Mouse (Mus musculus): ENCODE results near the gene Fam171a1. TPM values are rescaled to one million over a fixed set of nuclear protein-coding genes. Genes with fewer than 3 reads are reported as not detected.

Fam171a1 gene
- polyA plus RNA-seq, 1 experiment: 33.3 TPM

DNA sequence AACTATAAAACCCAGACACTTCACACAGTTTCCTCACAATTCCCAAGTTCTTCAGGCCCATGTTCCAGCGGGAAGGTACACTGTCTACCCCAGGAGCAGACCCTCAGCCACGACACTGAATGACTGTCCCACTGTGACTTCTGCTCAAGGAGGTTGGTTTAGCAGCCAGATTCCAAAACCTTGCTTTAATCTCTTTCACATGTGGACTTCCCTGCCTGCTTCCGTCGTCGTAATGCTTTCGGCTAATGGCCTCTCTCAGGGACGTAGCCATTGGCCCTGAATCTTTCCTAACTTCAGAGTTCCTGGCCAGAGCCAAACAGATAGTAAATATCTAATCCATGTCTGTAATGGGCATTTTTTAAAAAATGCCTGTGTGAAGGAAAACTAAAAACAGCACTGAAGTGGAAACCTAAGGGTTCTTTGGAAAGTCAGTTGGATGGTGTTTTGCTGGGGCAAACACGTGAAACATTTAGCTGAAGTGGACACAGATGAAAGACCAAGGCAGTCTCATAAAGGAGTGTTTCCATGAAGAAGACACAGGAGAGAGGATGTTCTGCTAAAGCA is 51.1 kb downstream of the Fam171a1 start:
- TF ChIP-seq MYOD1 (IDR thresholded peaks at IDR 0.05; ENCODE audit: control insufficient read depth, insufficient read length, low read depth): no peak
- TF ChIP-seq USF1 (IDR thresholded peaks at IDR 0.05; ENCODE audit: low read depth): no peak
- no peak for TF ChIP-seq MAX (IDR thresholded peaks at IDR 0.05)
- no peak for TF ChIP-seq FOSL1 (IDR thresholded peaks at IDR 0.05; ENCODE audit: insufficient read depth, low read length, poor library complexity, severe bottlenecking)
- TF ChIP-seq CTCF (IDR thresholded peaks at IDR 0.05; ENCODE audit: control insufficient read depth, insufficient read depth, insufficient read length): no peak
- Histone ChIP-seq H3K4me3 (ENCODE audit: insufficient read depth, poor library complexity, severe bottlenecking) (no peak overlapping the region), H3K27me3 (ENCODE audit: control insufficient read depth, insufficient read depth, insufficient read length) (no peaks in the 10 kb centered on the region), H3K79me2 (ENCODE audit: control insufficient read depth, insufficient read depth) (peaks cover 77% of the 10 kb centered on the region), H3K36me3 (ENCODE audit: control insufficient read depth, insufficient read depth) (no peaks in the 10 kb centered on the region), H3ac (ENCODE audit: control insufficient read depth, insufficient read length, low read depth) (no peak overlapping the region), H3K79me3 (ENCODE audit: low read depth) (peaks cover 21% of the 10 kb centered on the region)

DNA sequence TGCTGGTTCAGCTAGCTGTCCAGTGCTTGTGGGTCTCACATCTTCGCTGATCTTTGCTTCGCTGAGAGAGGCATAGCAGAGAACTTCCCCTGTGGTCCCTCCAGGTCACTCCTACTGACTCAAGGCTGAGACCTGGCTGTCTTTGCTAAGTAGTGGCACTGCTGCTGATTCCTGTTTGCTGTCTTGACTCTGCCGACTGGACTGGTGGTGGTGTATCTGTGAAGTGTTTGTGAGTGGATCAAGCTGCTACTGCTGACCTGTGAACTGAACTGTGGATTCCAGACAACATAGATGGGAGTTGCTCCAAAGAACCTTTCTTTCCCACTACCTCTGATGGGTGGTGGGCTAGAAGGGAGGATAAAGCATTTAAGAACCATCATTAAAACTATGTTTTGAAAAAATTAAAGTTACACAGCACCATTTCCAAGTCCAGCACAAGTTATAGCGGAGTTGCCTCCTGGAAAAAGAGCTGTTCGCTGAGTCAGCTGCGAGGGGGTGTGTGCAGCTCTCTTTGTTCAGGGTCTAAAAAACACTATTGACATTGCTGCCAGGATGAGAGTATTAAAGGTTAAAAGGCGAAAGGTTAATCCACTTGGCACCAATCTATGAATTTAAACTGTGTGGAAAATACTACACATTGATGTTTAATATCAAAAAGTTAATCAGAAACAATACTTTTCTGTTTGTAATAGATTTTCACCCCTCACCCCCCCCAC is 52.0 kb downstream of the Fam171a1 start:
- Histone ChIP-seq H3ac (ENCODE audit: control insufficient read depth, insufficient read length, low read depth) (no peak overlapping the region), H3K79me3 (ENCODE audit: low read depth) (peaks cover 21% of the 10 kb centered on the region), H3K36me3 (ENCODE audit: control insufficient read depth, insufficient read depth) (no peaks in the 10 kb centered on the region), H3K79me2 (ENCODE audit: control insufficient read depth, insufficient read depth) (peaks cover 76% of the 10 kb centered on the region), H3K27me3 (ENCODE audit: control insufficient read depth, insufficient read depth, insufficient read length) (no peaks in the 10 kb centered on the region), H3K4me3 (ENCODE audit: insufficient read depth, poor library complexity, severe bottlenecking) (no peak overlapping the region)
- TF ChIP-seq CTCF (IDR thresholded peaks at IDR 0.05; ENCODE audit: control insufficient read depth, insufficient read depth, insufficient read length) (no peak), FOSL1 (IDR thresholded peaks at IDR 0.05; ENCODE audit: insufficient read depth, low read length, poor library complexity, severe bottlenecking) (no peak), MYOD1 (IDR thresholded peaks at IDR 0.05; ENCODE audit: control insufficient read depth, insufficient read length, low read depth) (no peak), MYOG (IDR thresholded peaks at IDR 0.05; ENCODE audit: control insufficient read depth, extremely low read depth, insufficient read length) (no peak), CEBPB (IDR thresholded peaks at IDR 0.05; ENCODE audit: low read depth) (no peak), MAX (IDR thresholded peaks at IDR 0.05) (no peak), USF1 (IDR thresholded peaks at IDR 0.05; ENCODE audit: low read depth) (no peak)

DNA sequence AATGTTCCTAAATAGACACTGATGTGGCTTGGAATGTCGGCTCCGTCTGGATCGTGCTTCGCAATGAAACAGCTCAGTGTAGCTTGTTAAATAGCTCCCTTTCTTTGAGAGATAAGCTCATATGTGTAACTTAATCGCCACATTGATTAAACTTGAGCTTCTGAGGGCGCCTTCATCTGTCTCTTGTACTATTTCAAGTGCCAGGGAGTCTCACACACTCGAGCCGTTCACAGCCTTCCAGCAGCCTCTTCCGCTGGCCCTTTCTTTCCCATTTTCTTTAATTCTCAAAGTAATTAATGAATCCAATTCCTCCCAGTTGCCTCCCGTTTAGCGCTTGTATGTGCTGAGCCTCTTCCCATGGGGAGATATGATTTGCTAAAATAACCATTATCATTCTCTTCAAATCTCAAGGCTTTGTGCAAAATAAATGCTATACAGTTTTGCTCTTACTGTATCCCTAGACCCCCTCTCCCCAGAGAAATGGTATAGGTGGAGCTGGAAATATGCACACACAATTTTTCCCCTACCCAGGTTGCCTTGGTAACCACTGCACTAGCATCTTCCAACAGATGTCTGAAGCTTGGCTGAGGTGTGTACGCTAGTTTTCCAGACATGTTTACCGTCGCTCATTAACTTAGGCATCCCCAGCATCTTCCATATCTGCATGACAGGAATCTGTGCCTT is 54.8 kb downstream of the Fam171a1 start:
- no peak for TF ChIP-seq MYOG (IDR thresholded peaks at IDR 0.05; ENCODE audit: control insufficient read depth, extremely low read depth, insufficient read length)
- no peak for TF ChIP-seq MYOD1 (IDR thresholded peaks at IDR 0.05; ENCODE audit: control insufficient read depth, insufficient read length, low read depth)
- no peak for TF ChIP-seq CTCF (IDR thresholded peaks at IDR 0.05; ENCODE audit: control insufficient read depth, insufficient read depth, insufficient read length)
- no peak for TF ChIP-seq FOSL1 (IDR thresholded peaks at IDR 0.05; ENCODE audit: insufficient read depth, low read length, poor library complexity, severe bottlenecking)
- TF ChIP-seq USF1 (IDR thresholded peaks at IDR 0.05; ENCODE audit: low read depth): no peak
- H3K36me3 ChIP-seq (ENCODE audit: control insufficient read depth, insufficient read depth): no peaks in the 10 kb centered on the region
- no peak overlapping the region for H3K4me3 ChIP-seq (ENCODE audit: insufficient read depth, poor library complexity, severe bottlenecking)
- peaks cover 69% of the 10 kb centered on the region for H3K79me2 ChIP-seq (ENCODE audit: control insufficient read depth, insufficient read depth)
- no peaks in the 10 kb centered on the region for H3K27me3 ChIP-seq (ENCODE audit: control insufficient read depth, insufficient read depth, insufficient read length)
- H3K79me3 ChIP-seq (ENCODE audit: low read depth): peaks cover 26% of the 10 kb centered on the region
- no peak overlapping the region for H3ac ChIP-seq (ENCODE audit: control insufficient read depth, insufficient read length, low read depth)

DNA sequence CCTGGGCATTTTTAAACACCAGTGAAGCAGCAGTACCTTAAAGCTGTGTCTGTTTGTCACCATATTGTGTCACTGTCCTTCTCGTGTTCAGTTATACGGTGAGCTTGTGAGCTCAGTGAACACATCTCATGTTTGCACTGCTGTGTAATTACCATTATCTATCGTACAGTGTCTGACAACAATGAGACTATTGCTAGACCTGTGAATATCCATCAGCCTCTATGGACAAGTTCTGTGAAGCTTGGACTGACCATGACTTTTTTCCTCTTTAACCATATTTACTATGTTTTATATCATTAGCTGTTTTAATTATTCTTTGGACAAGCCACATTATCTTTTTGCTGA is 55.4 kb downstream of the Fam171a1 start:
- peaks cover 26% of the 10 kb centered on the region for H3K79me3 ChIP-seq (ENCODE audit: low read depth)
- no peak for TF ChIP-seq MAX (IDR thresholded peaks at IDR 0.05)
- no peak for TF ChIP-seq CEBPB (IDR thresholded peaks at IDR 0.05; ENCODE audit: low read depth)
- no peak for TF ChIP-seq MYOG (IDR thresholded peaks at IDR 0.05; ENCODE audit: control insufficient read depth, extremely low read depth, insufficient read length)
- no peak for TF ChIP-seq FOSL1 (IDR thresholded peaks at IDR 0.05; ENCODE audit: insufficient read depth, low read length, poor library complexity, severe bottlenecking)
- no peak for TF ChIP-seq MYOD1 (IDR thresholded peaks at IDR 0.05; ENCODE audit: control insufficient read depth, insufficient read length, low read depth)
- no peaks in the 10 kb centered on the region for H3K36me3 ChIP-seq (ENCODE audit: control insufficient read depth, insufficient read depth)
- H3K4me3 ChIP-seq (ENCODE audit: insufficient read depth, poor library complexity, severe bottlenecking): no peak overlapping the region
- H3K79me2 ChIP-seq (ENCODE audit: control insufficient read depth, insufficient read depth): peaks cover 73% of the 10 kb centered on the region
- H3ac ChIP-seq (ENCODE audit: control insufficient read depth, insufficient read length, low read depth): no peak overlapping the region
- no peaks in the 10 kb centered on the region for H3K27me3 ChIP-seq (ENCODE audit: control insufficient read depth, insufficient read depth, insufficient read length)

DNA sequence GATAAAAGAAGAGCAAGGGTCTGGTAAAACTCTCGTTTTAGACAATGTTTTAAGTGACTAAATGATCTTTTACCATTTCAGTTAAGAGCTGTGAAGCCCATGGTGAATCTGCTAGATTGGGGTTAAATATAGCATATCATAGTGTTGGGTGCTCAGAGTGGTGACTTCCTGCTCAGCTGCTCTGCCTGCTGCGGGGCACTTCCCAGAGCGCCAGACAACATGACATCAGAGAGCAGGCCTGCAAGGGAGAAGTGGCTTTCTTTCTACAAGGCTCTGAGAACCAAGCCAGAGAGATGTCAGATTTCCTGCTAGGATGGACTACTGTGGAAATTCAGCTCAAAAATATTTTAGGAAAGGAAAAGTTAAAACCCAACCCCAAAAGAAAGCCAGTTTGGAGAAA is 57.8 kb downstream of the Fam171a1 start:
- peaks cover 33% of the 10 kb centered on the region for H3K79me3 ChIP-seq (ENCODE audit: low read depth)
- H3K36me3 ChIP-seq (ENCODE audit: control insufficient read depth, insufficient read depth): no peaks in the 10 kb centered on the region
- peaks cover 83% of the 10 kb centered on the region for H3K79me2 ChIP-seq (ENCODE audit: control insufficient read depth, insufficient read depth)
- no peak overlapping the region for H3ac ChIP-seq (ENCODE audit: control insufficient read depth, insufficient read length, low read depth)
- no peaks in the 10 kb centered on the region for H3K27me3 ChIP-seq (ENCODE audit: control insufficient read depth, insufficient read depth, insufficient read length)
- no peak overlapping the region for H3K4me3 ChIP-seq (ENCODE audit: insufficient read depth, poor library complexity, severe bottlenecking)
- no peak for TF ChIP-seq MYOD1 (IDR thresholded peaks at IDR 0.05; ENCODE audit: control insufficient read depth, insufficient read length, low read depth)
- no peak for TF ChIP-seq USF1 (IDR thresholded peaks at IDR 0.05; ENCODE audit: low read depth)
- no peak for TF ChIP-seq FOSL1 (IDR thresholded peaks at IDR 0.05; ENCODE audit: insufficient read depth, low read length, poor library complexity, severe bottlenecking)
- TF ChIP-seq CEBPB (IDR thresholded peaks at IDR 0.05; ENCODE audit: low read depth): no peak

Measured in C2C12 (cell line).